Mouse (Mus musculus) urinary bladder, adult 2 months (tissue): ENCODE measurements around the gene Med25. TPM values are rescaled to one million over a fixed set of nuclear protein-coding genes. Genes with fewer than 3 reads are reported as not detected.
A peak's percentile ranks its signal among the peaks of the same experiment; 100 is the strongest.
"Not testable (repeated sequence)": the region's sequence is repeated elsewhere in the genome, so short reads cannot be mapped to it uniquely, and the experiment has no call there.

ENCODE experiments used
- DNase-seq: peaks from one replicate; pipeline ENCODE4 v3.0.0; 2022; ENCODE audit warnings: low spot score
- polyA plus RNA-seq: library from polyadenylated mRNA; depleted of rRNA; stranded (reverse); fragments of >200 nt; gene quantifications from 2 replicates; pipeline ENCODE4 v1.2.3, GENCODE M21; 2012

Gene Med25
- polyA plus RNA-seq, 1 experiment, result 57.8 TPM

DNA sequence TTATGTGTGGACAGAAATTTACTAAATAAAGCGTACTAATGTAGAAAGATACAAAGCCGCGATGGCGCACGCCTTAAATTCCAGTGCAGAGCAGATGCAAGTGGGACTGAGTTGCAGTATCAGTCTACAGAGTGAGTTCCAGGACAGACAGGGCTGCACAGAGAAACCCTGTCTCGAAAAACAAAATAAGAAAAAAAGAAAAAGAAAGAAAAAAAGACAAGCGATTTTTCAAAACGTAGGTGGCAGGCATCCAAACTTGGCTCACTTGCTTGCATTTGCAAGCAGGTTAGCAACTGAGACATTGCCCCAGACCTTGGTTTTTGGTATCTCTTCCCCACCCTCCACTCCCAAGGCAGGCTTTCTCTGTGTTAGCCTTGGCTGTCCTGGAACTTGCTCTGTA lies 685 bp upstream of the Med25 start:
- DNase-seq, result no peak

DNA sequence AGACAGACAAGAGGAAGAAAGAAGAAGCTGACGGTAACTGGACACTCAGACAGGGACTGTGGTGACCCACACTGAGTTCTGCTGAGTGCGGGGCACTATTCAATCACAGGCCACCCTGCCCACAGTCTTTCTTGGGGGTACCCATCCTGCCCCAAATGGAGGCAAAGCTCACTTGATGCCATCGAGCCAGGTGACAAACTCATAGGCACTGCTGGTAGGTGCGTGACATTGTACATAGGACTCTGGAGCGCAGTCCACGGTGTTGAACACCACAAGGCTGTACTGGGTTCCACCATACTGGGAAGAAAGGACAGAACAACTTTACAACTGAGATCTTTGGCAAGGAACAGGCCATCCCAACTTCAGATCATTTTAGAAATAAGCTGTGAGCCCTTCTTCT lies 901 bp downstream of the Med25 start:
- no peak for DNase-seq

DNA sequence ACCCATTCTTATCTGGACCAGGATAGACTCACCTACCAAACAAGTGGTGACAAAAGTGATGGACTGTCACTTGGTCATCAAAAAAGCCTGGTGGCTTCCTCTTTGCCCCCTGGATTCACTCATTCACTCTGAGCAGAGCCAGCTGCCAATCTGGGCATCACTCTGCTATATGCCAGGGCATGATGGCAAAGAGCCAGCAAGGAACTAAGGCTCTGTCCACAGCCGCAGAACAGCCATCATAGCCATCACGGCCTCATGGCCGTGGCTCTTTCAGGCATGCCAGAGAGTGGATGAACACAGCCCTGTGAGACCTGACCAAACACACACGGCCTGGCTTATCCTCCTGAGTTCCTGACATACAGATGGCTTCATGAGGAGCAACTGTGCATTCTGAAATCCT lies 1.8 kb downstream of the Med25 start:
- DNase-seq, result no peak

DNA sequence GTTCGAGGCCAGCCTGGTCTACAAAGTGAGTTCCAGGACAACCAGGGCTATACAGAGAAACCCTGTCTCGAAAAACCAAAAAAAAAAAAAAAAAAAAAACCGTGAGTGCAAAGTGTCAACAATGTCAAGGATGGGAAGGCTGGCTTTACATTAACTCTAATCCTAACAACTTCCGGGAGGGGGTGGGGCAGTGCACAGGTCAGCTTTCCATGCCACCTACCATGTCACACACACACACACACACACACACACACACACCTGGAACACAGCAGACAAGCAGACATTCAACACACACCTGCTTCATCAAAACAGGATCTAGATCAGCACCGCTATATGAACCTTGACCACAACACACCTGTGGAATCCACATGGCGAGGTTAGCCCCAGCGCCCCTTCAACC lies 2.3 kb downstream of the Med25 start:
- no peak for DNase-seq

DNA sequence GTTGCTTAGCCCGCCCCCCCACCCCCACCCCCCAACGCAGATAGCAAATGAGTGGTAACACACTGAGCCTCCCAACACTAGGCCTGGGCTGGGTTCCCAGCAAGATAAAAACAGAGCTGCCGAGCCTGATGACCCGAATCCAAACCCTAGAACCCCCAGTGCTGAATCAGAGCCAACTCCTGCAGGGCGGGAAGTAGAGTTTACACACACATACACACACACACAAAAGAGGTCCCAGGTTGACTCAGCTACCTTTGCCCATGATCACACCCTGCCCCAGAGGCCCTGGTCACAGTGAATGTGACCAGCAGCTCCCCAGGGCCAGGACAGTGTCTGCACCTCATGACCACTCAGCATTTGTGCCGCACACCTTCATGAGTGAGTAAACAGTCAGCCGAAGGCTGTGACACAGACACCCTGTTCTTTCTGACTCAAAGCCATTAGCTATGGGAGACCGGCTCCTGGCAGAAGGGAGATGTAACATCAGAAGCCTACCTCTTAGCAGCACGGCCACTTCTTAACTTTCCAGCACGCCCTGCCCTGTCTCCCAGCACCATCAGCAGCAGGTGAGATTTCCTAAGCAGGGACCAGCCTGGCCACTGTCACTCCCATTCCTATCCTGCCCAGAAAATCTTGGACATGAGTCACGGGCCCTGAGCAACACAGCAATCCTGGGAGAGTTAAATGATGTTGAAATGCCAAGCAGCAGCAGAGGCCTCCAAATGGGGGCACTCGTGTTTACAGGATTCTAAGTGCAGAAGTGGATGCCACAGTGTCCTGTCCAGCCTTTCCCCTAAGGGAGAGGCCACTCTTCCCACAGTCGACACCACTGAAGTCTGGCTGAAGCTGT lies 4.0 kb downstream of the Med25 start:
- DNase-seq, result no peak

DNA sequence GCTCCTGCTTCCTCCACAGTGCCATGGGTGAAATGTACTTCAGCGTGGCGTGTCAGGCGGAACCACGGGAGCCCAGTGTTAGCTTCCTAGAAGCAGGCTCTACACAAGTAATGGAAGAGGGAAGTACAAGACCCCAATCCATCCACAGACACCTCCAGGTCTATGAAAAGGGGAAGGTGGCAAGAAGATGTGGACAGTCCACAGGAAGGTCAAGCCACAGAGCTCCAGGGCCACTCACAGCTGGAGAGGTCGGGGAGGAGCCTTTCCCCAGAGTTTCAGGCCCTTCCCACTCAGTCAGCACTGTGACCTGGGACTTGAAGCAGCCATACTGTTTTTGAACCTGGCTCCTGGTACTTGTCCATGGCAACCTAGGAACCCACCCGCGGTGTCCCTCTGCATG lies 5.5 kb downstream of the Med25 start:
- no peak for DNase-seq

DNA sequence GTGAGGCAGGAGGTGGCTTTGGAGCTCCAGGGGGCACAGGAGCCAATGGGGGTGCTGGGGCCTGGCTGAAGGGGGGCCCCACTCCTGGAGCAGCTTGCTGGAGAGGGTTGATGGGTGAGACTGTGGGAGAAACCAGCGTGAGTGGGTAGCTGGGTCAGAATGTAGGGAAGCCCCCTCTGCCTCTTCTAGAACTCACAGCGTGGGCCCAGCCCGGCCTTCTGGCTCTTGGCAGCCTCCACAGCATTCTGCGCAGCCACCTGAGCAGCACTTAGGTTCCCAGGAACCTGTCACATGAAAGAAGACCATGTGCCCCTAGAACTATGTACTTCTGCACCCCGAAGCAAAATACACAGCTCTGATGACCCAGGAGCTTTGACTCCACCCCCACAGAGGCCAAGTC lies 7.9 kb downstream of the Med25 start:
- DNase-seq, result no peak

DNA sequence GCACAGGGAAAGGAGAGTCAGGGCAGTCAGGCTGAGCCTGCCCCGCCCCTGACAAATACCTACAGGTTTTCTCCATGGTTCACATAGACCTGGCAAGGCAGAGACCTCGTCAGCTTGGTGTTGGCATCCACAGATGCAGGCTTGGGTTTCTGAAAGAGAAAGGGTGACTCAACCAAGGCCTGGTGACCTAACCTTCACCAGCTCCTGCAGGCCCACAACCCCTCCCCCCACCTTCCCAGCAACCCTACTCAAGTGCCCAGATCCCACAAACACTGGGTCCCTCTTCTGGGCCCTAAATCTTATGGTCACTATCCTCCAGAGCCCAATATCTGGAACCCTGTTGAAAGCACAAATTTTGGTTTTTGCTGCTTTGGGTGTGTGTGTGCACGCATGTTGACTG lies 9.5 kb downstream of the Med25 start:
- DNase-seq, result no peak

DNA sequence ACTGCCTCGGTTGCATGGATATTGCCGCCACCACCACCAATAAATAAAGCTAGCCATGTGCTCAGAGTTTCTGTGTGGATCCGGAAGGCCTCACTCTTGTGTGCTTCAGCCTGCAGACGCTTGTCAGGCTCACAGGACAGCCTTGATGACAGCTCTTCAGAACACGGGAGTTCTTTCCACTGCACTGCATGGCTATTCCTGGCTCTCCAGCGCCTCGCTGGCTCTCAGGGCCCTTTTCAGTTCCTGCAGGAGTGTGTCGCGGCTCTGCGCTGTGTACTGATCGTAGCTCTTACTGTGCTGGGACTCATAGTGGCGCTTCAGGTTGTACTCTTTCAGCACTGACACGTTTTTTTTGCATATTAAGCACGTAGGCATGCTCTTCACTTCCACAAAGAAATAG lies 14.7 kb downstream of the Med25 start:
- no peak for DNase-seq

DNA sequence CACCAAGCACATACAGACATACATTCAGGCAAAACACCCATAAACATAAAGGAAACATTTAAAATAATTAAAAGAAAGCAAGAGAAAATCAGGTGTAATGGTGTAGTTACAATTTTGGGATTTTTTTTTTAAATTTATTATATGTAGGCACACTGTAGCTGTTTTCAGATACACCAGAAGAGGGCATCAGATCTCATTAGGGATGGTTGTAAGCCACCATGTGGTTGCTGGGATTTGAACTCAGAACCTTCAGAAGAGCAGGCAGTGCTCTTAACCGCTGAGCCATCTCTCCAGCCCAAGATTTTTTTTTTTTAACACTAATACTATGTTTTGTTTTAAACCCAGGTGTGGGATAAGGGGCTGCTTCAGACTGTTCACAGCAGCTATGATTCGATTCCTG lies 20.7 kb downstream of the Med25 start:
- DNase-seq, result not testable (repeated sequence)

DNA sequence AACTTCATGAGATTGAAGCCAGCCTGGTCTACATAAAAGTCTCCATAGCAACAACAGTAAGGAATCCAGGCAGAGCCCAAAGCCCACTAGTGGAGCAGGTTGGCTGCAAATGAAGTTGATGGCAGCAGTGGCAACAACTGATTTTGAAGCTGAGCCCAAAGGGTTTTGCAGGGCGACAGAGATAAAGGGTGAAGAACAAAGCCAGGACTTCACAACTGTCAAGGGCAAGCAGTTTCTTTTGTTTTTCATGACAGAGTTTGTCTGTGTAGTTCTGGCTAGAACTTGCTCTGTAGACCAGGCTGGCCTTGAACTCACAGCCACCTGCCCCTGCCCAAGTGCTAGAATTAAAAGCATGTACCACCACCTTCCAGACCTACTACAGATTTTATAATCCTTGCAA lies 21.3 kb downstream of the Med25 start:
- DNase-seq, result no peak

DNA sequence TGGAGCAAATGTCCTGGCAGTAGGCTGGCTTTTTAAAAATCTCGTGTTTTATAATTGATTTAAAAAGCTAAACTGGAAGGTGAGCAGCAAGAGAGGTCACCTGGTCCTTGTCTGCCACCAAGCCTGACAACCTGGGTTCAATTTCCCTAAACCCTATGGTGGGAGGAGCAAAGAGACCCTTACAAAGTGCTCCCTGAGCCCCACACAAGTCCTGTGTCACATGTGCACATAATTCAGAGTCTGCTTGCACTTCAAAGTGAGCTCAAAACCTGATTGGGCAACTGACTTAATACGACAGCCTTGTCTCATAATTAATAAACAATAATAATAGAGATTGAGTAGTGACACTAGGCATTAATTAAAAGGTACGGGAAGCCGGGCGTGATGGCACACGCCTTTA lies 21.9 kb downstream of the Med25 start:
- DNase-seq, result no peak

DNA sequence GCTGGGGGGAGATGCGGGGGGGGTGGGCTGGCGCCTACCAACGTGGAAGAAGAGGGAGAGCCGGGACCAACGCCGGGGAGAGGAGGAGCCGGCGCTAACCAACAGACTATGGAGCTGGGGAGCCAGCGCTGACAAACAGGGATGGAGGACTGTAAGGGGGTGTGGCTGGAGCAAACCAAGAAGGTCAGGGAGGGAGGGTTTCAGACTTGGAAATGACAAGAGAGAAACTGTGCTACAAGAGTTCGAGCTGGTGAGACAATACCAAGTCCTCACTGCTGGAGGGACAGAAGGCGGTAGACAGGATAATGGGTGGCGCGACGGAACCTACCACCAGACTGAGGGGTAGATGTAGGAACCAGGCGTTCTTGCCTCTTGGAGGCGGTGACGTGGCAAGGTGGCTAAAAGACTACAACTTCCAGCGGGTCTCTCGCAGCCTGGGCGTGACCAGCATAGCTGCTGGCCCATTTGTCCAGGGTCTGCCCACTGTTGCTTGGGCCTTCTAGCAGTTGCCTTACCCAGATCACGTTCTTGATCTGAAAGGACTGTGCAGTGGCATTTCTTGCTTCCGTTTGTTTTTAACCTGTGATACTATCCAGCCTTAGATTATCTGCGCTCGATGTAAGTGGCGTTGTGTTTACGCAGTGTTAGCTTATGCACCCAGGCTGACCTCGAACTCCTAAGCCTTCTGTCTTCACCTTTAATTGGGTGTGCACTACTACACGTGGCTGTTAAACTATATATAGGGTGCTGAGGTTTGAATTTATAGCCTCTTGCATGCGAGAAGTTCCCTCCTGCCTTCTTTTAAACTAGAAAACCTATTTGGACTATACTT lies 22.6 kb downstream of the Med25 start, which contains the start of gene Ptov1:
Ptov1 (minus strand) TSS at position 92 of the 832 bp plus-strand sequence.
- peak; percentile 73 for DNase-seq

DNA sequence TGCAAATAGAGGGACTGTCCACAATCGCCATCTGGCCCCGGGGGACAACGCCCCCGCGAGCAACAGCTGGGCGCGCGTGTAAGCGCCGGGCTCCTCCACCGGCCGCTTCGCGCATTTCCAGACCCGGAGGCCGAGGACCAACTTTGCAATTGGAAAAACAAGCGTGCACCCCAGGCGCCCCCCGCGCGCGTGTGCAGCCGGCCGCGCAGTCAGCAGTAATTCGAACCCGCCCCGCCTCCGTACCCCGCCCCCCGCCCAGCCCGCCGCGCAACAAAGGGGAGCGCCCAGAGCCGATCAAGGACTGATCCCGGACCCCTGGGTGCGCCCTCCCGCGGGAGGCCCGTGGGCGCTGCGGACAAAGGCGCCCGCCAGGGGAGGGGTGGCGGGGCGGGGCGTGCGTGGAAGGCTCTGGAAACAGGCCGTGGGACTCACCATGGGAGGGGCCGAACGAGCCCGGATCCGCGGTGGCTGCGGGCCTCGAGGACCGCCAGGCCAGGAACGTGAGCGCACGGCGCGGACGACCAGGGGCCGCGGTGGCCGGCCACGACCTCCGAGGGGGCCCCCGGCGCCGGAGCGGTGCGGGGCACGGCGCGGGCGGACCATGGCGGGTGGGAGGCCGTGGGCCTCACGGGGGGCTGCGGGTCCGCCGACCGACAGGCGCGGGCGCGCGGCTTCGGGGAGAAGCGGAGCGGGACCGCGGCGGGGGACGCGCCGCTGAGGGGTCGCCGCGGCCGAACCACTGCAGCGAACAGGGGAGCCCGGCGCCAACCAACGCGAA lies 23.4 kb downstream of the Med25 start:
- peak; percentile 77 for DNase-seq

DNA sequence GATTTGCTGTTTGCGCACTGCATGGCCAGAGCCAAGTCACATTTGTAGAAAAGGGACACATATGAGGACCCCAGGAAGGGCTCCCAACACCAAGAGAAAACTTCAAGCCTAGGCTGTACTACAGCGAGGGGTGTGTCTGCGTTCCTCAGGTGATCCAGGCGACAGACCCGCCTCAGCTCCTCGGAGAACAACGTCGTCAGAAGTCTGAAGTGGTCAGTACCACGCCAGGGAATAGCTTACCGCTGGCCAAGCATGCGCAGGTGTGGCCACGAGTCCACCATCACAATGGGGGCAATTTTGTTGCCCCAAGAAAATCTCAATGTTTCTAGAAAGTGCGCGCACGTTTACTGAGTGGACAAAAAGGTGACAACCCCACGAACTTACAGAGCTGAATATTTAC lies 24.0 kb downstream of the Med25 start:
- no peak for DNase-seq

DNA sequence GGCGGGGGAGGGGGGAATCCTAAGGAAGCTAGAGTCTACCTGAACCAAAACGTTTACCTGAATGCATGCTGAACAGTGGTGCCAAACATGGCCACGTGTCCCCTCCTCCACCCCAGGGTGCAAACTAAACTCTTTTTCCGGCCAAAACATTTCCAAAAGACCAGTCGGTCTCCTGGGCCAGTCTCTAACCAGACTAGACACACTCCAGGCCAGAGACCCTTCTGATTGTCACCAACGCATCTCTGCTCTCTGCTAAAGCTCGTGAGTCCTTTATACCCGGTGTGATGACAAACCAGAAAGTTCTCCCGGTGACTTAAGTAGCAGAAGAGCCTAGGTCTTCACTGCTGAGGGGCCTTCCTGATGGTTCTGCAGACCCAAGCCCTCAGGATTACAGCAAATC lies 24.7 kb downstream of the Med25 start:
- DNase-seq, result no peak

DNA sequence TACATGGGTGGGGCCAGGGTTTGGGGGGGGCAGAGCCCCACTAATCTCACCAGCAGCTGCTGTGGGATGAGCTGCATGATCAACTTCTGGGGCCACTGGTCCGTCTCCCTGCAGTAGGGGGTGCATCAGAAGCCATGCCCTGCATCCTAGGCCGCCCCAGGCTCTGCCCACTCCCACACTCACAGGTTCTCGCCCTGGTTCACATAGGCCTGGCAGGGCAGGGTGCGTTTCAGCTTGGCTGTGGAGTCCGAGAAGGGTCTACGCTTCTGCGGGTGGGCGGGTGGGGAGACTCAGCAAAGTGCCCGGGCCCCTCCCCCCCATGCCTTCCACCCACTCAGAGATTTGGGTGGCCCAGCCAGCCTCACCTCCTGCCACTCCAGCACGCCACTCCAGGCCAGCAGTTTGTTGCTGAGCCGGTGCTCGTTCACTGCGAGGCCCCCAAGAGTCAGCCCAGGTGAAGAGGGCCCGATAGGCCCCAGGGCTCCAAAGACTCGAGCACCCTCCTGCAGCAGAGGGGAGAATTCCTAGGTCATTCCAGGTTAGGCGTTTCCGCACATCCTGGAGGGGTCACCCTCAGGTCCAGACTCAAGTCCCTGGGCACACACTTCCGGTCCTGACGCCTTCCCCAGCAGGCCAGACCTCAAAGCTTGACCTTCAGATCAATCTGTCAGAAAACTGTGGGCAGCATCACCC lies 25.4 kb downstream of the Med25 start:
- DNase-seq, result no peak

DNA sequence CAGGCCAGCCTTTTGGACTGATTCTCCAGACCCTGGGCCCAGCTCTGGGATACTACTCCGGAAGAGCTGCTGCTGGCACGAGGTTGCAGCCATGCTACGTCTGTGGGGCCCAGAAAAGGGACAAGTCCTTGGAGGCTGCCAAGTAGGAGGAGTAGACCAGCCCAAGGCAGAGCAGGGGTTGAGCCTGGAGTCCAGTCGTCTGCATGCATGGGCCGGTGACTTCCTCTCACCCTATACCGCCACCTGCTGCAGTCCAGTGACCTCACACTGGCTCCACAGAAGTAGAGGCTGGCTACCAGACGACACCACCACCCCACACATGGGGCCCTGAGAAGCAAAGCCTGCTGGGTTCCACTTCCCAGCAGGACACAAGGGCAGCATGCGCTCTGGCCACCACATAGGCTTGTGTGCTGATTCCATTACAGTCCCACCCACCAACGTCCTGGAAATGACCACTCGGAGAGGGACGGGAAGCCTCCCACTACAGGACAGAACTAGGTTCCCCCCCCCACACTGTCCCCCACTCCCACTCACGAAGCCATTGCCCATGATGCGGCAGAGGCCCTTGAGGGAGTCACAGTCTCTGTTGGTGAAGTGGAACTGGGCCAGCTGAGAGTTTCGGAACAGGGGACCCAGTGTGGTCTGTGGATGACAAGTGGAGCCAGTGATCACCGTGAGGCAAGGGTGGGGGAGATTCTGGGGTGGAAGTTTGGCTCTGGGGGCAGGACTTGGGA lies 26.1 kb downstream of the Med25 start:
- no peak for DNase-seq

DNA sequence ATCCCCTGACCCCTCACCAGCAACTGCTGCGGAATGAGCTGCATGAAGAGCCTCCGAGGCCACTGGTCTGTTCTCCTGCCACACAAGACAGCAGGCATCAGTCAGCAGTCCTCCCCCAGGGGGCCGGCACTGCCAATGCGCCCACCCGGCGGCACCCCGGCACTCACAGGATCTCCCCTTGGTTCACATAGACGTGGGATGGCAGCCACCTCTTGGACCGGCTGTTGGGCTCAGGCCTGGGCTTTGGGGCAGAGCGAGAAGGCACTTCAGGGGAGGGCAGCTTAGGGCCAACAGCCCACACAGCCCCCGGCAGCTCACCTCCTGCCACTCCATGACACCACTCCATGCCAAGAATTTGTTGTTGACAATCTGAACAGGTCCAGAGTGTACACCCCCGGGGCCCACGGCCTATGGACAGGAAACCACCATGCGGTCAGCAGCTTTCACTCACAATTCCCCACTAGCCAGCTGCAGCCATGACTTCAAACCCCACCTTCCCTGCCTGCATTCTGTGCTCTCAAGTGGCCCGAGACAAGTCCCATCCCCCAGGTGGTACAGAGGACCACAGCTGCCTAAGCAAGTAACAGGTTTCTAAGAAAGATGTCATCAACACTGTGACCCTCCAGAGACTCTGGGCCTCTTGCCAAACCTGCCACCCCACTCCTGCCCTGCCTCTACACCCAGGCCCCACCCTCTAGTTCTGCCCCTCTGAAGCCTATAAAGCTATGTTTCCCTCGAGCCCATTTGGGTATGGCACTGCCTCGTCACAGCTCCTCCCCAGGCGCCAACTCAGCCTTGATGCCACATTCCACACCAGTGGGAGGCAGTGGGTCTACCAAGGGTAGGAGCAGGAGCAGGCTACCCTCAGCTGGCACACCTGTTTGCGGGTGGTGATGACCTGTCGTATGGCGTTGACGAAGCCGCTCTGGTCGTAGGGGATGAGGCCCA lies 27.6 kb downstream of the Med25 start:
- no peak for DNase-seq

DNA sequence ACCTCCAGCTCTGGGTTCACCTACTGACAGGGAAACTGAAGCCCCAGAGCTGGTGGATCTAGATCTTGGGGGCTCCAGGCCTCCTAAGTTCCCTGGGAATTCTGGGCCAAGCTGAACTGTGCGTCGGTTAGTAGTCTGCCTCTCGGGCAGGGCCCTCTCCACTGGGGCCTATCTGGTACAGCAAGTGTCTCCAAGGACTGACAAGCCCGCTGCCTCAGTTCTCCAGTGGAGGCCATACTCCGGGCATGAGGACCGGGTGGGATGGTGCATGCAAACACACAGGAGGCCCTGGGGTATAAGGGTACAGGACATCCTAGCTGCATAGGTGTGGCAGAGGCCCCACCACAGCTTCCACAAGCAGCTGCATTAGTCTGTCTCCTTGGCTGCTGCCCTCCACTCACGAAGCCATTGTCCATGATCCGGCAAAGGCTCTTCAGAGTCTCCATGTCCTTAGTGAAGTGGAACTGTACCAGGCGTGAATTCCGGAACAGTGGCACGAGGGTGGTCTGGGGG lies 28.5 kb downstream of the Med25 start:
- DNase-seq, result no peak
